Mouse (Mus musculus) C2C12 (cell line): Measurements from ENCODE around the gene Abhd14b.

ENCODE experiments used
- CEBPB ChIP-seq: IDR thresholded peaks from one replicate; pipeline ENCODE4 v1.6.1; 2011; ENCODE audit warnings: low read depth, mild to moderate bottlenecking, control low read depth, moderate library complexity
- CTCF ChIP-seq: IDR thresholded peaks from one replicate; pipeline ENCODE4 v1.5.1; 2011; ENCODE audit not compliant: control insufficient read depth, insufficient read depth, insufficient read length
- FOSL1 ChIP-seq: IDR thresholded peaks from one replicate; pipeline ENCODE4 v1.8.0; 2011; ENCODE audit warnings: mild to moderate bottlenecking, low read length; ENCODE audit not compliant: poor library complexity, insufficient read depth, severe bottlenecking
- MAX ChIP-seq: IDR thresholded peaks from one replicate; pipeline ENCODE4 v1.6.1; 2011; ENCODE audit warnings: mild to moderate bottlenecking, control low read depth
- MYOD1 ChIP-seq: IDR thresholded peaks from one replicate; pipeline ENCODE4 v1.6.1; 2011; ENCODE audit warnings: low read depth; ENCODE audit not compliant: control insufficient read depth, insufficient read length
- MYOG ChIP-seq: IDR thresholded peaks from one replicate; pipeline ENCODE4 v1.6.1; 2011; ENCODE audit not compliant: control insufficient read depth, insufficient read length; ENCODE audit errors: extremely low read depth
- USF1 ChIP-seq: IDR thresholded peaks from one replicate; pipeline ENCODE4 v1.6.1; 2011; ENCODE audit warnings: low read depth, mild to moderate bottlenecking, control low read depth, moderate library complexity

DNA sequence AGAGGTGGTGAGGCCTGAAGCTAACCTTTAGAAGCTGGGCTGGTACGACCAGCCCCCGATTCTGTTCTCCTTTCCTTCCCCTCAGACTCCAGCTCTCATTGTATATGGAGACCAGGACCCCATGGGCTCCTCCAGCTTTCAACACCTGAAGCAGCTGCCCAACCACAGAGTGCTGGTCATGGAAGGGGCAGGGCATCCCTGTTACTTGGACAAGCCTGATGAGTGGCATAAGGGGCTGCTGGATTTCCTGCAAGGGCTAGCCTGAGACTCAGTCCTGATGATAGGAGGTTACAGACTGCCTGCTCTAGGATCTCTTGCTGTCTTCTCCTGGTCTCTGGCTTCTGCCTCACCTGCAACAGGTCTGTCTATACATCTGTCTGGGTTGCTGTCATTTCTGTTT lies 4.6 kb downstream of the Abhd14b start:
- no peak for TF ChIP-seq CTCF
- no peak for TF ChIP-seq USF1
- no peak for TF ChIP-seq CEBPB
- no peak for TF ChIP-seq FOSL1
- no peak for TF ChIP-seq MAX
- TF ChIP-seq MYOG, result no peak
- TF ChIP-seq MYOD1, result no peak
